In genomic region chr4:46664123-46665009, GRCm38 (mm10) we compare ENCODE assay signal across 8 mouse cellular contexts. TPM values are rescaled to one million over a fixed set of nuclear protein-coding genes. Genes with fewer than 3 reads are reported as not detected.
DNase-seq lines count a peak whose midpoint lies in the region; ATAC-seq and TF ChIP-seq lines count a peak whose summit lies in the region.

No protein-coding gene starts in this region.

- H3K9me3 ChIP-seq in kidney, embryonic 16.5 days (ENCODE audit: low read length) = peaks cover 3% of the 10 kb centered on the region
- H3K9me3 ChIP-seq in intestine, embryonic 16.5 days (ENCODE audit: control insufficient read depth, low read length) = no peaks in the 10 kb centered on the region
- no peaks in the 10 kb centered on the region for H3K9me3 ChIP-seq in lung, embryonic 14.5 days (ENCODE audit: low read depth, low read length)
- H3K9me3 ChIP-seq in neural tube, embryonic 14.5 days (ENCODE audit: control insufficient read depth, low read length) = no peaks in the 10 kb centered on the region

- no peak for TF ChIP-seq EP300 in heart, adult 2 months (IDR thresholded peaks at IDR 0.05; ENCODE audit: insufficient read depth, low read depth, low read length)

- ATAC-seq in kidney, embryonic 16.5 days (ENCODE audit: low FRiP score, low TSS enrichment) = peak; percentile 92
- ATAC-seq in intestine, embryonic 16.5 days = peak; percentile 93
- ATAC-seq in lung, embryonic 14.5 days (ENCODE audit: insufficient read depth) = peak; percentile 95
- ATAC-seq in neural tube, embryonic 14.5 days (ENCODE audit: low read depth) = peak; percentile 84

- TF ChIP-seq CTCF in heart, adult 2 months (IDR thresholded peaks at IDR 0.05) = no peak
- TF ChIP-seq CTCF in lung, embryonic 14.5 days (IDR thresholded peaks at IDR 0.05; ENCODE audit: low read depth) = no peak

- peak overlapping the region; percentile 83 for H3K4me2 ChIP-seq in kidney, embryonic 16.5 days (replicated peaks; ENCODE audit: low read depth, low read length)
- H3K4me2 ChIP-seq in intestine, embryonic 16.5 days (ENCODE audit: low read depth, low read length) = peak overlapping the region; percentile 90
- H3K4me2 ChIP-seq in lung, embryonic 14.5 days = peak overlapping the region; percentile 76
- peak overlapping the region; percentile 40 for H3K4me2 ChIP-seq in neural tube, embryonic 14.5 days (ENCODE audit: low read depth, low read length)

- H3K4me1 ChIP-seq in kidney, embryonic 16.5 days (ENCODE audit: insufficient read depth, low read length) = peaks cover 16% of the 10 kb centered on the region
- no peaks in the 10 kb centered on the region for H3K4me1 ChIP-seq in heart, adult 2 months (ENCODE audit: control insufficient read depth, insufficient read depth, low read length)
- H3K4me1 ChIP-seq in intestine, embryonic 16.5 days (ENCODE audit: control insufficient read depth, insufficient read depth, low read length) = peaks cover 14% of the 10 kb centered on the region
- H3K4me1 ChIP-seq in lung, embryonic 14.5 days (ENCODE audit: insufficient read depth) = peaks cover 8% of the 10 kb centered on the region
- H3K4me1 ChIP-seq in neural tube, embryonic 14.5 days (ENCODE audit: control insufficient read depth, insufficient read depth, low read length) = peaks cover 7% of the 10 kb centered on the region; the same call in 1 of the 2 replicates

- peak overlapping the region; percentile 93 for H3K27ac ChIP-seq in kidney, embryonic 16.5 days (ENCODE audit: low read length)
- no peak overlapping the region for H3K27ac ChIP-seq in heart, adult 2 months
- peak overlapping the region; percentile 86 for H3K27ac ChIP-seq in intestine, embryonic 16.5 days (ENCODE audit: low read length)
- peak overlapping the region; percentile 86 for H3K27ac ChIP-seq in lung, embryonic 14.5 days (ENCODE audit: low read depth)
- H3K27ac ChIP-seq in neural tube, embryonic 14.5 days (ENCODE audit: low read depth, low read length) = no peak overlapping the region

- H3K36me3 ChIP-seq in kidney, embryonic 16.5 days (ENCODE audit: insufficient read depth, low read length) = no peaks in the 10 kb centered on the region
- no peaks in the 10 kb centered on the region for H3K36me3 ChIP-seq in heart, adult 2 months (ENCODE audit: control insufficient read depth, insufficient read depth, low read length)
- H3K36me3 ChIP-seq in intestine, embryonic 16.5 days (ENCODE audit: control insufficient read depth, insufficient read depth, low read length) = no peaks in the 10 kb centered on the region
- no peaks in the 10 kb centered on the region for H3K36me3 ChIP-seq in lung, embryonic 14.5 days (ENCODE audit: insufficient read depth)
- H3K36me3 ChIP-seq in neural tube, embryonic 14.5 days (ENCODE audit: control insufficient read depth, insufficient read depth, low read length) = no peaks in the 10 kb centered on the region

- no peak for DNase-seq in kidney, adult 9 months
- peak; percentile 56 for DNase-seq in embryo, embryonic 11.5 days (ENCODE audit: low read depth, low spot score)
- DNase-seq in heart, adult 2 months = peak; percentile 57 to 58
- peak; percentile 87 for DNase-seq in lung, embryonic 14.5 days
- DNase-seq in spleen, adult 12 weeks (ENCODE audit: low spot score) = no peak

- WGBS in kidney, embryonic 16.5 days = under 1% methylated on average over 34 of the region's 34 CpGs
- 14% methylated on average over 34 of the region's 34 CpGs for WGBS in heart, adult 2 months
- WGBS in intestine, embryonic 16.5 days = 4% methylated on average over 33 of the region's 34 CpGs
- 3% methylated on average over 34 of the region's 34 CpGs for WGBS in lung, embryonic 14.5 days
- WGBS in neural tube, embryonic 14.5 days = 3% methylated on average over 34 of the region's 34 CpGs

- intact Hi-C loops in heart, adult 2 months (cut with DNase I) = no loop called here

- no peak for TF ChIP-seq POLR2A in heart, adult 2 months (IDR thresholded peaks at IDR 0.05; ENCODE audit: insufficient read depth, low read depth, low read length)

- no peaks in the 10 kb centered on the region for H3K79me2 ChIP-seq in heart, adult 2 months (replicated peaks; ENCODE audit: control insufficient read depth, insufficient read depth, low read length)

- H3K4me3 ChIP-seq in kidney, embryonic 16.5 days (ENCODE audit: low read length) = peak overlapping the region; percentile 50
- H3K4me3 ChIP-seq in heart, adult 2 months = peak overlapping the region; percentile 39
- H3K4me3 ChIP-seq in intestine, embryonic 16.5 days (ENCODE audit: low read length) = peak overlapping the region; percentile 52
- H3K4me3 ChIP-seq in lung, embryonic 14.5 days (ENCODE audit: low read depth, low read length) = peak overlapping the region; percentile 37
- H3K4me3 ChIP-seq in neural tube, embryonic 14.5 days (ENCODE audit: low read depth, low read length) = peak overlapping the region; percentile 22

- H3K27me3 ChIP-seq in kidney, embryonic 16.5 days (ENCODE audit: insufficient read depth, low read length) = no peaks in the 10 kb centered on the region
- H3K27me3 ChIP-seq in heart, adult 2 months (ENCODE audit: control insufficient read depth, insufficient read depth, low read length) = no peaks in the 10 kb centered on the region; the same call in 1 of the 2 replicates
- no peaks in the 10 kb centered on the region for H3K27me3 ChIP-seq in intestine, embryonic 16.5 days (replicated peaks; ENCODE audit: control insufficient read depth, insufficient read depth, low read length)
- no peaks in the 10 kb centered on the region for H3K27me3 ChIP-seq in lung, embryonic 14.5 days (ENCODE audit: insufficient read depth, low read length)
- no peaks in the 10 kb centered on the region for H3K27me3 ChIP-seq in neural tube, embryonic 14.5 days (ENCODE audit: control insufficient read depth, insufficient read depth, low read length)

- peak overlapping the region; percentile 75 for H3K9ac ChIP-seq in kidney, embryonic 16.5 days (replicated peaks; ENCODE audit: low read length)
- peak overlapping the region; percentile 46 for H3K9ac ChIP-seq in heart, adult 2 months (ENCODE audit: low read depth, low read length)
- peak overlapping the region; percentile 82 for H3K9ac ChIP-seq in intestine, embryonic 16.5 days (ENCODE audit: low read depth, low read length)
- H3K9ac ChIP-seq in lung, embryonic 14.5 days = peak overlapping the region; percentile 70
- H3K9ac ChIP-seq in neural tube, embryonic 14.5 days (replicated peaks; ENCODE audit: low read depth, low read length) = peak overlapping the region; percentile 12; the same call in 1 of the 2 replicates

RNA-seq across cellular contexts. Expression of gene Tbc1d2, which starts 14.4 kb away (rescaled TPM):
- polyA plus RNA-seq in kidney, embryonic 16.5 days (2015; fragmentation: Nextera tagmentation; extraction: Ambion mirVana) = 3.4 and 3.7 TPM in 2 replicates
- total RNA-seq in heart, adult 2 months (2021) = 1 to 10 TPM in 1 of 2 experiments, under 1 TPM in 1; 0.64 to 1.7 TPM
- polyA plus RNA-seq in heart, adult 2 months (2012; rRNA removed) = 1.4 and 1.6 TPM in 2 replicates
- 7.4 and 7.7 TPM in 2 replicates for polyA plus RNA-seq in intestine, embryonic 16.5 days (2015; fragmentation: Nextera tagmentation; extraction: Ambion mirVana)
- polyA plus RNA-seq in lung, embryonic 14.5 days (2014; fragmentation: Nextera tagmentation; extraction: Ambion mirVana) = 3.2 and 3.5 TPM in 2 replicates
- 0.36 and 0.81 TPM in 2 replicates for polyA plus RNA-seq in neural tube, embryonic 14.5 days (2014; fragmentation: Nextera tagmentation; extraction: Ambion mirVana)

Comparison
In these comparisons a context has a peak if more than half of its experiments do, and no peak if none do; other contexts are left out.
1. H3K27ac ChIP-seq: peak in kidney, embryonic 16.5 days (single experiment), intestine, embryonic 16.5 days (single experiment) and lung, embryonic 14.5 days (single experiment); none in heart, adult 2 months (single experiment) and neural tube, embryonic 14.5 days (single experiment).
2. H3K4me2 ChIP-seq: peak in every context shown above with its lines; median percentile 90 in intestine, embryonic 16.5 days; 83 in kidney, embryonic 16.5 days; 76 in lung, embryonic 14.5 days; 40 in neural tube, embryonic 14.5 days.
3. H3K9ac ChIP-seq: peak in every context shown above with its lines; median percentile 82 in intestine, embryonic 16.5 days; 75 in kidney, embryonic 16.5 days; 70 in lung, embryonic 14.5 days; 46 in heart, adult 2 months; 12 in neural tube, embryonic 14.5 days.
4. DNase-seq: peak in embryo, embryonic 11.5 days (single experiment), heart, adult 2 months (2 of 2) and lung, embryonic 14.5 days (single experiment); none in kidney, adult 9 months (single experiment) and spleen, adult 12 weeks (single experiment).
5. Peak in every context shown above with its lines, with median percentiles within 50 percentile points of each other: ATAC-seq and H3K4me3 ChIP-seq.